Mouse (Mus musculus) left cerebral cortex, postnatal 10 days (tissue): ENCODE data around the gene Thoc5. TPM values are rescaled to one million over a fixed set of nuclear protein-coding genes. Genes with fewer than 3 reads are reported as not detected.

Experiments used
- DNase-seq, 2 experiments: peaks; one replicate each; pipeline ENCODE4 v3.0.0; 2021 to 2022; ENCODE audit warnings: low spot score in 2 of 2, mixed read lengths in 1 of 2; ENCODE audit errors: extremely low spot score in 1 of 2
- intact Hi-C: fragments of 180-260 bp; cut with DNase I; formaldehyde crosslinking; loops from one replicate; pipeline ENCODE4 v1.15.1; 2025
- total RNA-seq, 2 experiments: library from RNA; stranded (reverse); gene quantifications; 2 replicates each; pipeline ENCODE4 v1.2.3; 2021

Gene Thoc5
- 10 to 100 TPM; 39.5 to 40.2 TPM for total RNA-seq

DNA sequence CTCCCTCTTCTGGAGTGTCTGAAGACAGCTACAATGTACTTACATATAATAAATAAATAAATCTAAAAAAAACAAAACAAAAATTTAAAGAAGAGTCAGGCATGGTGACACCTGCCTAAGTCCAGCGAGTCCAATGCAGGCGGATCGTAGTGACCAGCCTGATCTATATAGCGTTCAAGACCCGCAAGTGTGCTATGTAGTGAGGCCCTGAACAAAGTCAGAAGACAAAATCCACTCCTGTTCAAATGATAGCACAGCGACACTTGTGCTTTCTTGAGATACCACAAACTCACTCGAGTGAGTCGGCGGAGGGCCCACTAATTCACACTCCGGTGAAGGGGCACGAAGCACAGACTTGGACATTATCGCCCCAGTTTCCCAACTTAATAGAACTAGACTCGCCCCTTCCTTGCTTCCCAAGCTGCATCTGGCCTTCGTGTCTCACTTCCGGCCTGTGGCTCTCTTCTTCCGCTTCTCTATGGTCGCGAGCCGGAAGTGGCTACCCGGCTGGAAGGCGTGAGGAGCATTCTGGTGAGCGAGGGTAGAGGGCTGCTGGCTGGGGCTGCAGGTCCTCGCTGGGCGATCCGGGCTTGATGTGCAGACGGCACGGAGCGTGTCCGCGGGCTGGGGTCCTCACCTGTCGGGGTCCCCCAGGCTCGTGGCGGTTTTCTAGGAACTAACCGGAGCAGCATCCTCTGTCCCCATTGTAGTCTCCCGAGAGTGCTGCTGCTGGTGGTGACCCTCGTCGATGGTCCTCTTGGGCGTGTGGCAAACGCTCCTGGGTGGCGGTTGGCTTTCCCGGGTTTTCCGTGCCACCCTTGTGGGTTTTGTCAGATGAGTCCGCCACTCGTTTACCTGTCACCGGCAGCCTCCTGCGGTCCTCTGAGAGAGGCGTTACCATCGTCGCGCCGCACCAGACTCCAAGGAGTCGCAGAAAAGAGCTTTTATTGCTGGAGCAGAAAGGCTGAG, at the start of gene Thoc5:
Gene Thoc5 (plus strand): TSS at position 473 of the 969 bp plus-strand sequence.
- intact Hi-C loops = no loop called here
- DNase-seq = peak; percentile 86

DNA sequence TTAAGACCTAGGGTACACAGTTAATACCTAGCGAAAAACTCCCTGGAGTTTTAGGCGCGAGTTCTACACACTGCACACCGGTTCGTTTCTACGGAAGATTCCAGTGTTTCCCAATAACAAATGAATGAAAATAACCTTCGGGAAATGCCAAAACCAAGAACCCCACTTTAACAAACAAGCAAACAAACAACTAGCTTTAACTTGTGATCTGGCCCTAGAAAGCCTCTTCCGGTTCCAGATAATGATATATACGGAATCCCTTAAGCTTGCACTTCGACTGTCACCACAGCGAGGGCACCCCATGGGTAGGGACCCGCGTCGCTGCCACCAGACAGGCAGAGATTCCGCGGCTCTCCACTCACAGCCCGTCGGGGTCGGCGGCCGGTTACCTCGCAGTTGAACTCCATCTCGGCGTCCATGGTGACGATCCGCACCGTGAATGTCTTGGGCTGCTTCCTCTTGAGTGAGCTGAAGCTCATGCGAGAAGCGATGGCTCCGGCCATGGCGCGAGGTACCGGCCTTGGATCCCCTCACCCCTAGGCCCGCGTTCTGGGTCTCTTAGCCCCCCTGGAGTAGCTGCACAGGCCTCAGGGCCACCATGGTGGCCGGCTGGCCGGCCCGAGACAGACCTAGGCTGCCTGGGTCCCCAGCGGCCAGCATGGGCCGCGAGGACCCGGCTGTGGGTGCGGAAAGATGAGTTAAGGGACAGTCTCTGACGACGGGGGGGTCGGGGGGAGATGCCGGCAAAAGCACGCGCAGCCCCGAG, 46.5 kb upstream of the Thoc5 start:
- DNase-seq = peak; percentile 10 to 50
- intact Hi-C loops = no loop called here

- peak; percentile 98 to 99 for DNase-seq
- intact Hi-C loops = no loop called here
Observed at GRCm38 (mm10) chr11:4849258-4849943, 45.7 kb upstream of the Thoc5 start, which contains the start of gene Nf2. Gene Nf2 (minus strand): TSS chr11:4849536.

DNA sequence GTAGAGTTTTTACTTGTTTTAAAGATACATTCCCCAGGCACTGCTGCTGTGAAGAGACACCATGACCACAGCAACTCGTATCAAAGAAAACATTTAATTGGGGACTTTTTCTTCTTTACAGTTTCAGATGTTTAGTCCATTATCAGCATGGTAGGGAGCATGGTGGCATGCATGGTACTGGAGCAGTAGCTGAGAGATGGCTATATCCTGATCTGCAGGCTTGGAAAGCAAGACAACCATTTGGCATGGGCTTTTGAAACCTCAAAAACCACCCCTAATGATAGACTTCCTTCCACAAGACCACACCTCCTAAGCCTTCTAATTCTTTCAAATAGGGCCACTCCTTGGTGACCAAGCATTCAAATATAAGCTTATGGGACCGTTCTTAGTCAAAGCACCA, 44.7 kb upstream of the Thoc5 start:
- intact Hi-C loops = no loop called here
- DNase-seq = no peak

GRCm38 (mm10) chr11:4853021-4853420, 42.1 kb upstream of the Thoc5 start:
- intact Hi-C loops = no loop called here

DNA sequence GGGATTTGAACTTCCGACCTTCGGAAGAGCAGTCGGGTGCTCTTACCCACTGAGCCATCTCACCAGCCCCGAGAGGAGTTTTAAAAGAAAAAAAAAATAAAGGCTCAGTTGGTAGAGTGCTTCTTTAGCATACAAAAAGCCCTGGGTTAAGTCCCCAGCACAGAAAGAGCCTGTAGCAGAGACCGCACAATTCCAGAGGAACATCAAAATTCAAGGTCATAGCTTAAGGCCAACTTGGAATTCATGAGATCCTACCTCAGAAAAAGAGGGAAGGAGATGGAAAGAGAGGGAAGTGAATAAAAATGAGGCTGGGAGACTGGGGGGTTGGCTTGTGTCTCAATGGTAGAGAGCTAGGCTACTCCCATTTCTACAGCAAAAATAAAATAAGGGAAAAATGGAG, 40.9 kb upstream of the Thoc5 start:
- intact Hi-C loops = no loop called here
- no peak for DNase-seq

More at GRCm38 (mm10) chr11:4853021-4853420, 42.1 kb upstream of the Thoc5 start:
- DNase-seq = no peak

DNA sequence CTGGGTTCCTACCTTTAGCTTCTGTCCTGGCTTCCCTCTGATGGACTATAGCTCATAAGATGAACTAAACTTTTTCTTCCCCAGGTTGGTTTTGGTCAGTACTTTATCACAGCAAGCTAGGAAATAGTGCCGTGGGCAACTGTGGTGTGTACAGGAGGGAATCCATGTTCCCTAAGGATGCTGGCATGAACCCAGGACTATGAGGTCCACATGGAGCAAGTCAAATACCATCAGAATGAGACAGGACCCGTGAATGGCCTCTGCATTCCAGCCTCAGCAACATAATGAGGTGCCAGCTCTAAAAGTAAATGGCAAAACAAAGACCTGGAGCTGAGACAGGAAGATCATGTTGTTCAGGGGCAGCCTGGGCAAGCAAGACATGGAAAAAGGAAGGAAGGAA, 36.7 kb upstream of the Thoc5 start:
- intact Hi-C loops = no loop called here
- DNase-seq = no peak

DNA sequence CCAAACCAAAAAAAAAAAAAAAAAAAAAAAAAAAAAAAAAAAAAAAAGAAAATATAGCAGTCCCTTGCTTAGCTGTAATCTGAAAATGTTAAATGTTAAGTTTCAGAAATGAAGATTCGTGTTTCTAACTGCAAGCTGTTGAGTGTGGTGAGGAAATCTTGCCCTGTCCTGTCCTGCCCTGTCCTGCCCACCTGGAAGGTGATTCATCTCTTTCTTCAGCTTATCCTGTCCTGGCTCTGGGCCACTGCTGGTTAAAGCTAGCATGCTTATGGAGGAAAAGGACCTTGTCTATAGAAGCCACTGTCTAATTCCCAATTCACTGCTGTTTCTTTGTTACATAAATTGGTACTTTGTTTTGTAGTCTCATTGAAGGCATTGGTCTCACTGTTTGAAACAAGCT, 34.1 kb upstream of the Thoc5 start:
- no peak for DNase-seq
- intact Hi-C loops = loop anchor here (10.0 kb wide), 1 partner anchor 596 kb away; no protein-coding TSS in a partner anchor

- intact Hi-C loops = loop anchor here (10.0 kb wide), 1 partner anchor 597 kb away; no protein-coding TSS in a partner anchor
Observed at GRCm38 (mm10) chr11:4861816-4862604, 33.1 kb upstream of the Thoc5 start.

GRCm38 (mm10) chr11:4862730-4863129, 32.4 kb upstream of the Thoc5 start:
- intact Hi-C loops = loop anchor here (10.0 kb wide), 1 partner anchor 598 kb away; no protein-coding TSS in a partner anchor
- no peak for DNase-seq

More at GRCm38 (mm10) chr11:4861816-4862604, 33.1 kb upstream of the Thoc5 start:
- no peak for DNase-seq

- intact Hi-C loops = loop anchor here (5.0 to 10.0 kb wide), 2 partner anchors 428 to 601 kb away; no protein-coding TSS in a partner anchor
- DNase-seq = peak; percentile 64 to 65
Observed at GRCm38 (mm10) chr11:4865645-4866251, 29.4 kb upstream of the Thoc5 start.

DNA sequence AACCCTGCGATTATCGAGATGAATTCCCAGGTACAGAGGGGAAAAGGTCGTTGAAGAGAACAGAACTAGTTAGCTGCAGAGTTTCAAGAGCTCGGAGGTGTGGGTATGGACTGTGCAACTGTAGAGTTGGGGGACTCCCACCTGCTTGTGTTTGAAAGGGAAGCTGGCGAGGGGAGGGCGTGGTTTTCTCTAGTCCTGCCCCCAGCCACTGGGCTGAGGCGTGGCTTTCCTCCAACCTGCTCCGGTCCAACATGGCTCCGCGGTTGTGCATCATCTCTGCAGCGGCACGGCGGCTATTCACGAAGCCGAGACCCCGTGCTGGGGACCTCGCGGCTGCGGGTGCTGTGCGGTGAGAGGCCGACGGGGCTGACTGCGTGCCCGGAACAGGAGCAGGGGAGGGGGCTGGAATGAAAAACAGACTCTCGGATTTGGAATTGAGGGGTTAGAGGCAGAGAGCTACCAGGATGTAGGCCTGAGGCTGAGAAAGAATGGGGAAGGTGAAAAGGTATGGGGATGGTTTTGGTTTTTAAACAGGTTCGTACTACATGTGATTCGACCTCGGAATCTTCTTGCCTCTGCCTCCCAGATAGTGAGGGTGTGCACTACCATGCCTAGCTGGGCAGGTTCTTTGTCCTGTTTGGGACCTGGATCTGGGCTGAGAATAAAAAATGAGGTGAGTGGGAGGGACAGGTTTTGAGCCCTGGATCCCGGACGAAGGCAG, 21.2 kb upstream of the Thoc5 start, which contains the start of gene Nipsnap1:
Gene Nipsnap1 (plus strand): TSS at position 197 of the 721 bp plus-strand sequence.
- intact Hi-C loops = no loop called here

DNA sequence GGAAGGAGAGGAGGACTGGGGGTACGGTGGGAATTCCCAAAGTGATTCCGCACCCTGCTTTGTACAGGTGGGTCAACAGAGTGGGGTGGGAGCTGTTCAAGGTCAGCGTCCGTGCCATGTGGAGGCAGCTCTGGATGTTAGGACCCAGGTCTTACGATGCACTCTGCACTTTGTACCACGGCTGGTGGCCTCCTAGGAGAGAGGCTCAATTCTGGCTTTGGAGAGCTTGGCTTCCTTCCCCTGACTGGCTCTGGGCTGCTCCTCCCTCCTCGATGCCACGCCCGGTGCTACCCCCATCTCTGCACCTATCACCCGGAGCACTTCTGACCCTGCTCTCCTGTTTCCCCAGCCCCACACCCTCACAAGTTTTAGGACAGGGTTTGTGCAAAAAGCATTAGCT, 20.6 kb upstream of the Thoc5 start:
- no peak for DNase-seq
- intact Hi-C loops = no loop called here

More for the DNA sequence above, 21.2 kb upstream of the Thoc5 start, which contains the start of gene Nipsnap1:
- peak; percentile 78 to 85 for DNase-seq

DNA sequence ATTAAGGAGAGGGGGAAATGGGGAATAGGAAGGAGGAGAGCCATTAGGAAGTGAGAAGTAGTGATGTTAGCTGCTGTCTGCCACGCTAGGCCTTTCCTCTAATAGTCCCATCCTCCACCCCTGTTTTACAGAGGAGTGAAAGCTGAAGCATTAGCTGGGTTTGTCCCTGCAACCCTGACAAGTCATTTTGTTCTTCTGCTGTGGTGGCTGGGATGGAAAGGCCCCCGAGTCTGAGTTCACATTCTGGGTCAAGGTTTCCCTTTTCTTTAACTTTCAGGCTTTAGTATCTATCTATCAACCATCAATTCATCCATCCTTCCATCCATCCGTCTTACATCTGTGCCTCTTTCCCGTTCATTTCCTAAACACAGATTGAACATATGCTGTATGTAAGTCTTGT, 14.0 kb upstream of the Thoc5 start:
- intact Hi-C loops = no loop called here
- DNase-seq = no peak

- DNase-seq = peak in 1 of 2 experiments; percentile 75
- intact Hi-C loops = no loop called here
Observed at GRCm38 (mm10) chr11:4882892-4883627, 12.1 kb upstream of the Thoc5 start.

GRCm38 (mm10) chr11:4885385-4885903, 9.7 kb upstream of the Thoc5 start:
- intact Hi-C loops = no loop called here
- peak in 1 of 2 experiments; percentile 52 for DNase-seq
